Comparison of ENCODE assay signal across 8 mouse cellular contexts in genomic region chr6:148830355-148830747, GRCm38 (mm10). TPM values are rescaled to one million over a fixed set of nuclear protein-coding genes. Genes with fewer than 3 reads are reported as not detected.
A peak's percentile ranks its signal among the peaks of the same experiment; 100 is the strongest.
DNase-seq lines count a peak whose midpoint lies in the region; ATAC-seq and TF ChIP-seq lines count a peak whose summit lies in the region.

No protein-coding gene starts in this region.

- peak overlapping the region; percentile 85 for H3K4me2 ChIP-seq in intestine, embryonic 14.5 days (ENCODE audit: low read length)

- no peaks in the 10 kb centered on the region for H3K36me3 ChIP-seq in embryonic facial prominence, embryonic 10.5 days (replicated peaks)
- no peaks in the 10 kb centered on the region for H3K36me3 ChIP-seq in intestine, embryonic 14.5 days (ENCODE audit: control insufficient read depth, insufficient read depth, low read length)

- WGBS in embryonic facial prominence, embryonic 10.5 days, result 5% methylated on average over 3 of the region's 3 CpGs
- WGBS in intestine, embryonic 14.5 days, result 6% methylated on average over 3 of the region's 3 CpGs

- H3K4me1 ChIP-seq in embryonic facial prominence, embryonic 10.5 days, result peaks cover 19% of the 10 kb centered on the region
- peaks cover 7% of the 10 kb centered on the region for H3K4me1 ChIP-seq in intestine, embryonic 14.5 days (replicated peaks; ENCODE audit: control insufficient read depth, insufficient read depth, low read length)

- no peak for DNase-seq in layer of hippocampus, adult 2 months (ENCODE audit: low spot score in 2 of 2)
- no peak for DNase-seq in layer of hippocampus, adult 9-11 months
- no peak for DNase-seq in embryonic facial prominence, embryonic 10.5 days (ENCODE audit: low spot score)
- DNase-seq in intestine, embryonic 14.5 days (ENCODE audit: low spot score), result no peak
- DNase-seq in naive thymus-derived CD4-positive, alpha-beta T cell, adult 2 months (ENCODE audit: low read depth), result peak; percentile 12
- no peak for DNase-seq in cerebellum, adult 8-10 months
- DNase-seq in urinary bladder, adult 2 months (ENCODE audit: low spot score), result no peak
- no peak for DNase-seq in testis, postnatal 14 days (ENCODE audit: low spot score)

- no peak for ATAC-seq in intestine, embryonic 14.5 days (replicated peaks; ENCODE audit: low FRiP score, low TSS enrichment, low read depth)

- H3K27me3 ChIP-seq in embryonic facial prominence, embryonic 10.5 days (replicated peaks; ENCODE audit: low read depth, poor library complexity, severe bottlenecking), result no peaks in the 10 kb centered on the region
- H3K27me3 ChIP-seq in intestine, embryonic 14.5 days (replicated peaks; ENCODE audit: control insufficient read depth, insufficient read depth, low read length), result no peaks in the 10 kb centered on the region

- peak overlapping the region; percentile 89 for H3K4me3 ChIP-seq in layer of hippocampus, adult 2 months
- H3K4me3 ChIP-seq in embryonic facial prominence, embryonic 10.5 days, result peak overlapping the region; percentile 86
- H3K4me3 ChIP-seq in intestine, embryonic 14.5 days (ENCODE audit: low read depth, low read length), result peak overlapping the region; percentile 86

- H3K9ac ChIP-seq in intestine, embryonic 14.5 days (ENCODE audit: low read length), result peak overlapping the region; percentile 51

- H3K27ac ChIP-seq in layer of hippocampus, adult 2 months, result peak overlapping the region; percentile 80; the same call in 1 of the 2 replicates
- peak overlapping the region; percentile 91 for H3K27ac ChIP-seq in embryonic facial prominence, embryonic 10.5 days (replicated peaks)
- H3K27ac ChIP-seq in intestine, embryonic 14.5 days (ENCODE audit: low read depth), result no peak overlapping the region

- TF ChIP-seq CTCF in layer of hippocampus, adult 2 months (conservative IDR thresholded peaks at IDR 0.05), result no peak

- no peaks in the 10 kb centered on the region for H3K9me3 ChIP-seq in embryonic facial prominence, embryonic 10.5 days
- H3K9me3 ChIP-seq in intestine, embryonic 14.5 days (ENCODE audit: control insufficient read depth, low read length), result no peaks in the 10 kb centered on the region

RNA-seq across cellular contexts. Expression of gene Ipo8, which starts 0.9 kb away (rescaled TPM):
- total RNA-seq in layer of hippocampus, adult 2 months (2021), result 10 to 100 TPM; 48.3 to 52.0 TPM
- polyA plus RNA-seq in embryonic facial prominence, embryonic 10.5 days (2016; fragmentation: Nextera tagmentation; extraction: Ambion mirVana), result 31.1 and 31.5 TPM in 2 replicates
- polyA plus RNA-seq in intestine, embryonic 14.5 days (2014; fragmentation: Nextera tagmentation; extraction: Ambion mirVana), result 23.2 and 24.5 TPM in 2 replicates
- 19.0 and 22.9 TPM in 2 replicates for polyA plus RNA-seq in urinary bladder, adult 2 months (2012; rRNA removed)
